Mouse (Mus musculus): ENCODE results near the gene Klhl30. TPM values are rescaled to one million over a fixed set of nuclear protein-coding genes. Genes with fewer than 3 reads are reported as not detected.

The Klhl30 gene
- polyA plus RNA-seq (2021), result 27.2 TPM

GRCm38 (mm10) chr1:91350841-91351240 lies at the start of gene Klhl30:
Gene Klhl30 (plus strand): TSS chr1:91351016.
- ChIA-PET CTCF (interaction anchor here (2.8 kb wide), 1 partner anchor 30 kb away, joined by 11 read pairs; no protein-coding TSS in a partner anchor), POLR2A (interaction anchor here (0.6 to 0.8 kb wide), 2 partner anchors 14 to 43 kb away, joined by 3 to 4 read pairs; no protein-coding TSS in a partner anchor)
- no peak for TF ChIP-seq CTCF (IDR thresholded peaks at IDR 0.05)
- ATAC-seq (no peak), DNase-seq (ENCODE audit: low read depth, low spot score) (no peak)
- in situ Hi-C loops (cut with MboI; ENCODE audit: low pct_unique_long_range_greater_than_20kb), result no loop called here
- H3K27me3 ChIP-seq, result no peaks in the 10 kb centered on the region

GRCm38 (mm10) chr1:91301206-91301920 lies 49.5 kb upstream of the Klhl30 start:
- ChIA-PET POLR2A (interaction anchor here (0.8 to 2.8 kb wide), 5 partner anchors 11 to 51 kb away, joined by 3 to 14 read pairs (median 4); partner anchors contain the start of gene Ube2f), CTCF (interaction anchor here (1.0 to 1.2 kb wide), 3 partner anchors 8 to 38 kb away, joined by 3 to 4 read pairs (median 3); no protein-coding TSS in a partner anchor)
- in situ Hi-C loops (cut with MboI; ENCODE audit: low pct_unique_long_range_greater_than_20kb), result no loop called here

GRCm38 (mm10) chr1:91302021-91302420 lies 48.8 kb upstream of the Klhl30 start:
- in situ Hi-C loops (cut with MboI; ENCODE audit: low pct_unique_long_range_greater_than_20kb), result no loop called here
- no peaks in the 10 kb centered on the region for H3K27me3 ChIP-seq
- TF ChIP-seq CTCF (IDR thresholded peaks at IDR 0.05), result no peak
- POLR2A ChIA-PET, result interaction anchor here (0.8 to 2.8 kb wide), 4 partner anchors 11 to 51 kb away, joined by 3 to 14 read pairs (median 6); partner anchors contain the start of gene Ube2f
- CTCF ChIA-PET, result interaction anchor here (1.0 to 1.2 kb wide), 2 partner anchors 18 to 39 kb away, joined by 3 to 4 read pairs; no protein-coding TSS in a partner anchor
- no peak for DNase-seq (ENCODE audit: low read depth, low spot score)
- ATAC-seq, result no peak

More at GRCm38 (mm10) chr1:91301206-91301920, 49.5 kb upstream of the Klhl30 start:
- TF ChIP-seq CTCF (IDR thresholded peaks at IDR 0.05), result no peak
- DNase-seq (ENCODE audit: low read depth, low spot score) (peak; percentile 83), ATAC-seq (peak; percentile 5)
- no peaks in the 10 kb centered on the region for H3K27me3 ChIP-seq

GRCm38 (mm10) chr1:91304621-91305020 lies 46.2 kb upstream of the Klhl30 start:
- no peak for DNase-seq (ENCODE audit: low read depth, low spot score)
- in situ Hi-C loops (cut with MboI; ENCODE audit: low pct_unique_long_range_greater_than_20kb), result no loop called here
- POLR2A ChIA-PET, result interaction anchor here (1.4 kb wide), 1 partner anchor 16 kb away, joined by 4 read pairs; no protein-coding TSS in a partner anchor
- no peak for TF ChIP-seq CTCF (IDR thresholded peaks at IDR 0.05)
- CTCF ChIA-PET, result no interaction called here
- no peaks in the 10 kb centered on the region for H3K27me3 ChIP-seq
- ATAC-seq, result no peak

GRCm38 (mm10) chr1:91309366-91310085 lies 41.3 kb upstream of the Klhl30 start:
- no peak for TF ChIP-seq CTCF (IDR thresholded peaks at IDR 0.05)
- CTCF ChIA-PET, result no interaction called here
- no peaks in the 10 kb centered on the region for H3K27me3 ChIP-seq
- POLR2A ChIA-PET, result interaction anchor here (0.6 to 1.6 kb wide), 2 partner anchors 8 to 11 kb away, joined by 3 read pairs; no protein-coding TSS in a partner anchor
- ATAC-seq, result no peak
- in situ Hi-C loops (cut with MboI; ENCODE audit: low pct_unique_long_range_greater_than_20kb), result no loop called here
- DNase-seq (ENCODE audit: low read depth, low spot score), result no peak

GRCm38 (mm10) chr1:91312273-91312672 lies 38.5 kb upstream of the Klhl30 start:
- DNase-seq (ENCODE audit: low read depth, low spot score) (no peak), ATAC-seq (no peak)
- H3K27me3 ChIP-seq, result no peaks in the 10 kb centered on the region
- no peak for TF ChIP-seq CTCF (IDR thresholded peaks at IDR 0.05)
- in situ Hi-C loops (cut with MboI; ENCODE audit: low pct_unique_long_range_greater_than_20kb), result no loop called here
- CTCF ChIA-PET, result no interaction called here
- POLR2A ChIA-PET, result interaction anchor here (0.6 to 2.4 kb wide), 4 partner anchors 10 to 703 kb away, joined by 3 to 9 read pairs (median 4); partner anchors contain the start of gene Espnl

- in situ Hi-C loops (cut with MboI; ENCODE audit: low pct_unique_long_range_greater_than_20kb), result no loop called here
- TF ChIP-seq CTCF (IDR thresholded peaks at IDR 0.05), result no peak
- CTCF ChIA-PET, result interaction anchor here (0.7 to 1.0 kb wide), 2 partner anchors 11 to 131 kb away, joined by 3 to 4 read pairs; no protein-coding TSS in a partner anchor
- H3K27me3 ChIP-seq, result no peaks in the 10 kb centered on the region
- no peak for ATAC-seq
- no peak for DNase-seq (ENCODE audit: low read depth, low spot score)
- POLR2A ChIA-PET, result interaction anchor here (0.7 to 2.4 kb wide), 3 partner anchors 9 to 139 kb away, joined by 4 to 9 read pairs (median 6); partner anchors contain the start of gene Espnl
Measured at GRCm38 (mm10) chr1:91313251-91313650, 37.6 kb upstream of the Klhl30 start.

- DNase-seq (ENCODE audit: low read depth, low spot score) (no peak), ATAC-seq (no peak)
- in situ Hi-C loops (cut with MboI; ENCODE audit: low pct_unique_long_range_greater_than_20kb), result no loop called here
- ChIA-PET POLR2A (interaction anchor here (0.6 kb wide), 1 partner anchor 9 kb away, joined by 3 read pairs; no protein-coding TSS in a partner anchor), CTCF (interaction anchor here (1.2 kb wide), 1 partner anchor 11 kb away, joined by 3 read pairs; no protein-coding TSS in a partner anchor)
- TF ChIP-seq CTCF (IDR thresholded peaks at IDR 0.05), result no peak
- no peaks in the 10 kb centered on the region for H3K27me3 ChIP-seq
Measured at GRCm38 (mm10) chr1:91317656-91318055, 33.2 kb upstream of the Klhl30 start.

GRCm38 (mm10) chr1:91321760-91322438 lies 28.9 kb upstream of the Klhl30 start, which contains the start of gene Espnl:
Gene Espnl (plus strand): TSS chr1:91322075.
- in situ Hi-C loops (cut with MboI; ENCODE audit: low pct_unique_long_range_greater_than_20kb), result no loop called here
- POLR2A ChIA-PET, result interaction anchor here (1.2 to 1.5 kb wide), 2 partner anchors 9 to 11 kb away, joined by 5 to 6 read pairs; no protein-coding TSS in a partner anchor
- no peaks in the 10 kb centered on the region for H3K27me3 ChIP-seq
- CTCF ChIA-PET, result no interaction called here
- DNase-seq (ENCODE audit: low read depth, low spot score) (no peak), ATAC-seq (no peak)
- TF ChIP-seq CTCF (IDR thresholded peaks at IDR 0.05), result no peak

GRCm38 (mm10) chr1:91324646-91325045 lies 26.2 kb upstream of the Klhl30 start:
- no peaks in the 10 kb centered on the region for H3K27me3 ChIP-seq
- no peak for TF ChIP-seq CTCF (IDR thresholded peaks at IDR 0.05)
- ATAC-seq (no peak), DNase-seq (ENCODE audit: low read depth, low spot score) (no peak)
- in situ Hi-C loops (cut with MboI; ENCODE audit: low pct_unique_long_range_greater_than_20kb), result no loop called here
- CTCF ChIA-PET, result interaction anchor here (1.2 kb wide), 1 partner anchor 11 kb away, joined by 4 read pairs; no protein-coding TSS in a partner anchor
- POLR2A ChIA-PET, result no interaction called here

Data from Patski (cell line).